Mouse (Mus musculus) midbrain, embryonic 14.5 days (tissue): ENCODE measurements around the gene Cbln1. TPM values are rescaled to one million over a fixed set of nuclear protein-coding genes. Genes with fewer than 3 reads are reported as not detected.

Experiments used
- ATAC-seq: fragments of 200-750 bp; cut with Nextera tagmentation; 2 replicates; pipeline ENCODE4 v1.8.0; 2017; ENCODE audit warnings: moderate number of reproducible peaks, moderate library complexity; ENCODE audit not compliant: low FRiP score, low TSS enrichment
- DNase-seq: peaks from one replicate; pipeline ENCODE4 v3.0.0-alpha.2; 2015
- H3K27ac ChIP-seq: fragments of 300-500 bp; sonication (generic); replicated peaks from 2 replicates; pipeline ENCODE4 v1.5.1; 2014; ENCODE audit warnings: mild to moderate bottlenecking, low read depth, low read length, moderate library complexity
- H3K27me3 ChIP-seq: fragments of 300-500 bp; sonication (generic); 2 replicates; pipeline ENCODE4 v1.6.1; 2014; ENCODE audit warnings: low read length, control low read depth, mixed read lengths; ENCODE audit not compliant: control insufficient read depth, insufficient read depth
- H3K36me3 ChIP-seq: fragments of 300-500 bp; sonication (generic); 2 replicates; pipeline ENCODE4 v1.6.1; 2014; ENCODE audit warnings: low read length, control low read depth; ENCODE audit not compliant: control insufficient read depth, insufficient read depth
- H3K4me1 ChIP-seq: fragments of 300-500 bp; sonication (generic); 2 replicates; pipeline ENCODE4 v1.6.1; 2014; ENCODE audit warnings: mild to moderate bottlenecking, antibody characterized with exemption, low read length, control low read depth; ENCODE audit not compliant: control insufficient read depth, insufficient read depth
- H3K4me2 ChIP-seq: fragments of 300-500 bp; sonication (generic); 2 replicates; pipeline ENCODE4 v1.6.1; 2014; ENCODE audit warnings: mild to moderate bottlenecking, low read length, moderate library complexity
- H3K4me3 ChIP-seq: fragments of 300-500 bp; sonication (generic); replicated peaks from 2 replicates; pipeline ENCODE4 v1.5.1; 2014; ENCODE audit warnings: low read depth, low read length
- H3K9ac ChIP-seq: fragments of 300-500 bp; sonication (generic); replicated peaks from 2 replicates; pipeline ENCODE4 v1.6.1; 2014; ENCODE audit warnings: mild to moderate bottlenecking, low read length, moderate library complexity
- H3K9me3 ChIP-seq: fragments of 300-500 bp; sonication (generic); 2 replicates; pipeline ENCODE4 v1.6.1; 2016; ENCODE audit warnings: low read length, control low read depth, mixed read lengths; ENCODE audit not compliant: control insufficient read depth
- WGBS: fragments of 180-500 bp; shearing (Covaris S2); extraction: QIAGEN DNeasy Blood & Tissue Kit; methylation state at CpG from one replicate; pipeline ENCODE4 v1.1.7; 2014; 5-methylcytosine and 5-hydroxymethylcytosine counted together
- polyA plus RNA-seq: library from polyadenylated mRNA; unstranded; fragments of >200 nt; fragmentation: Nextera tagmentation; extraction: Ambion mirVana; gene quantifications from 2 replicates; pipeline ENCODE4 v1.2.1, GENCODE M21; 2014

Gene Cbln1
- polyA plus RNA-seq, 1 experiment from 2014 or later: 20.3 TPM

GRCm38 (mm10) chr8:87473314-87473713, 905 bp upstream of the Cbln1 start:
- peak; percentile 65 for DNase-seq
- H3K4me1 ChIP-seq: peaks cover 47% of the 10 kb centered on the region
- peak overlapping the region; percentile 95 for H3K4me2 ChIP-seq
- no peaks in the 10 kb centered on the region for H3K36me3 ChIP-seq
- WGBS: under 1% methylated on average over 30 of the region's 30 CpGs
- no peak; the same call in 1 of the 2 replicates for ATAC-seq
- 0 out of 2 replicates have a peak overlapping the region, but pooled peaks have one; percentile 13 for H3K27ac ChIP-seq
- H3K27me3 ChIP-seq: peaks cover 34% of the 10 kb centered on the region
- H3K9ac ChIP-seq: peak overlapping the region; percentile 52
- no peaks in the 10 kb centered on the region for H3K9me3 ChIP-seq
- H3K4me3 ChIP-seq: peak overlapping the region; percentile 65

GRCm38 (mm10) chr8:87471603-87472270, 672 bp downstream of the Cbln1 start:
- peak overlapping the region; percentile 95 for H3K4me2 ChIP-seq
- H3K9ac ChIP-seq: peak overlapping the region; percentile 70
- 1% methylated on average over 36 of the region's 36 CpGs for WGBS
- peak overlapping the region; percentile 65 for H3K4me3 ChIP-seq
- peaks cover 49% of the 10 kb centered on the region for H3K27me3 ChIP-seq
- ATAC-seq (peak; percentile 18; the same call in 1 of the 2 replicates), DNase-seq (peak; percentile 46)
- no peaks in the 10 kb centered on the region for H3K36me3 ChIP-seq
- H3K27ac ChIP-seq: peak overlapping the region; percentile 83
- peaks cover 45% of the 10 kb centered on the region for H3K4me1 ChIP-seq
- no peaks in the 10 kb centered on the region for H3K9me3 ChIP-seq

DNA sequence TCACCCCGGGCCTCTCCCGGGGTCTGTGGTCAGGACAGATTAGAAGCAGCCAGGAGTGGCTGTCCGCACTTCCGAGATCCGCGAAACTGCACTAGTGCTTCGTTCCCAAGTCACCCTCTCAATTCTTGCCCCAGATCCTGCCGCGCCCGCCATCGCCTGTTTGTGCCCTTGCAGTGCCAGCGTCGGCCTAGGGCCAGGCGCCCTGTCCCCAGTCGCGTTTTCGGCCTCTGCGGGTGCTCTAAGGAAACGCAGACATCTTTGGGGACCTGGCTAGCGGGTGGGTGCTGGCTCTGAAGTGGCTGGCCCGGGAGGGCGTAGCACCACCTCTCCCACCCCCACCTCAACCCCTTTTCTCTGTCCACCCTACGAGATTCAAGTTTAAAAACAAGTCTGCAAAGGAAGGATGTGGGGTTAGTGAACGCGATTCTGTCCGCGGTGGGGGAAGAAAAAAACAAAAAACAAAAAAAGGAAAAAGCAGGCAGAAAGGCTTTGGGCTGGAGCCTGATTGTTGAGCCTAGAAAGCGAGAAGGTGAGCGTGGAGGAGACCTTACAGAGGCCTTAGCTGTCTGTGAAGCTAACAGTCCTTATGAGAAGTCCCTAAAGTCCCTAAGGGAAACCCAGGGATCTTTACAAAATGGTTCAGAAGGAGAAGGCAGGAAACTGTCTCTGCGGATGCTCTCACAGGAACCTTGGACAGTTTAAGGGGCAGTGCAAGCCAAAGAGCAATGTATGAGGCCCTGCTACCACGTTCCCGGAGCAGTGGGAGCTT, 1.4 kb downstream of the Cbln1 start:
- peak overlapping the region; percentile 95 for H3K4me2 ChIP-seq
- 1% methylated on average over 32 of the region's 32 CpGs for WGBS
- no peaks in the 10 kb centered on the region for H3K36me3 ChIP-seq
- 0 out of 2 replicates have a peak overlapping the region, but pooled peaks have one; percentile 22 for H3K27ac ChIP-seq
- DNase-seq: peak; percentile 55
- peaks cover 49% of the 10 kb centered on the region for H3K27me3 ChIP-seq
- H3K9me3 ChIP-seq: no peaks in the 10 kb centered on the region
- peak overlapping the region; percentile 65 for H3K4me3 ChIP-seq
- H3K4me1 ChIP-seq: peaks cover 45% of the 10 kb centered on the region
- no peak for ATAC-seq
- peak overlapping the region; percentile 70 for H3K9ac ChIP-seq

- Histone ChIP-seq H3K4me1 (peaks cover 42% of the 10 kb centered on the region), H3K36me3 (no peaks in the 10 kb centered on the region), H3K27ac (no peak overlapping the region), H3K4me2 (peak overlapping the region; percentile 95), H3K27me3 (peaks cover 49% of the 10 kb centered on the region), H3K4me3 (peak overlapping the region; percentile 65), H3K9ac (peak overlapping the region; percentile 42), H3K9me3 (no peaks in the 10 kb centered on the region)
- DNase-seq (peak; percentile 60), ATAC-seq (no peak)
- WGBS: 2% methylated on average over 59 of the region's 59 CpGs
Observed at GRCm38 (mm10) chr8:87469931-87470833, 2.2 kb downstream of the Cbln1 start.

- peaks cover 40% of the 10 kb centered on the region for H3K4me1 ChIP-seq
- peak overlapping the region; percentile 65 for H3K4me3 ChIP-seq
- no peaks in the 10 kb centered on the region for H3K36me3 ChIP-seq
- peaks cover 48% of the 10 kb centered on the region for H3K27me3 ChIP-seq
- WGBS: 3% methylated on average over 45 of the region's 45 CpGs
- ATAC-seq: no peak
- H3K4me2 ChIP-seq: peak overlapping the region; percentile 95
- 0 out of 2 replicates have a peak overlapping the region, but pooled peaks have one; percentile 1 for H3K9ac ChIP-seq
- H3K27ac ChIP-seq: 0 out of 2 replicates have a peak overlapping the region, but pooled peaks have one; percentile 22
- no peaks in the 10 kb centered on the region for H3K9me3 ChIP-seq
- peak; percentile 50 for DNase-seq
Observed at GRCm38 (mm10) chr8:87468958-87469815, 3.2 kb downstream of the Cbln1 start.

GRCm38 (mm10) chr8:87468416-87468957, 3.9 kb downstream of the Cbln1 start:
- peak overlapping the region; percentile 95 for H3K4me2 ChIP-seq
- peaks cover 42% of the 10 kb centered on the region for H3K27me3 ChIP-seq
- no peaks in the 10 kb centered on the region for H3K36me3 ChIP-seq
- H3K4me3 ChIP-seq: peak overlapping the region; percentile 65
- under 1% methylated on average over 23 of the region's 23 CpGs for WGBS
- H3K27ac ChIP-seq: no peak overlapping the region
- no peaks in the 10 kb centered on the region for H3K9me3 ChIP-seq
- ATAC-seq: no peak
- H3K9ac ChIP-seq: 0 out of 2 replicates have a peak overlapping the region, but pooled peaks have one; percentile 1
- DNase-seq: peak; percentile 37
- H3K4me1 ChIP-seq: peaks cover 35% of the 10 kb centered on the region

- Histone ChIP-seq H3K36me3 (no peaks in the 10 kb centered on the region), H3K9ac (no peak overlapping the region), H3K9me3 (no peaks in the 10 kb centered on the region), H3K4me1 (peaks cover 31% of the 10 kb centered on the region), H3K4me2 (peak overlapping the region; percentile 95; the same call in 1 of the 2 replicates), H3K4me3 (no peak overlapping the region), H3K27me3 (peaks cover 42% of the 10 kb centered on the region), H3K27ac (no peak overlapping the region)
- no peak for ATAC-seq
- 15% methylated on average over 3 of the region's 3 CpGs for WGBS
- DNase-seq: no peak
Observed at GRCm38 (mm10) chr8:87467906-87468305, 4.5 kb downstream of the Cbln1 start.
